Mouse (Mus musculus): ENCODE measurements around the gene Olfr204.
A peak's percentile ranks its signal among the peaks of the same experiment; 100 is the strongest.
"Not testable (repeated sequence)": the region's sequence is repeated elsewhere in the genome, so short reads cannot be mapped to it uniquely, and the experiment has no call there.

Gene Olfr204

DNA sequence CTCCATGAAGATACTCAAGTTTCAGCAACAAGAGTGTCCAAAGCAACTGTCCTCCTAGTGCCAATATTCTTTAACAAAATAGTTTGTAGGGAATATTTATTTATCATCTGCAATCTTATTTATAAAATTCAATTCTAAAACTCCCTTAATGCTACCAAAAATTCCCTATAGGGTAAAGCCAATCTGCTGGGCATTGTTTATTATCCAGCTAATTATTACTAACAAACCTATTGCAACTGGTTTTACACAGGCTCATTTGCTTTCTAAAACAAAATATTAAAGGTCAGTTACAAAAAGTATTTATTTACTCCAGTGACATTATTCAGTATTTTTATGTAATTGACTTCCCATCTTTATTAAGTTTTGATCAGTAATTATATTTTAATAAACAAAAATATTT, at the start of gene Olfr204:
Gene Olfr204, minus strand, starts transcription at position 101 of the 400 bp plus-strand sequence.
- DNase-seq, result no peak

DNA sequence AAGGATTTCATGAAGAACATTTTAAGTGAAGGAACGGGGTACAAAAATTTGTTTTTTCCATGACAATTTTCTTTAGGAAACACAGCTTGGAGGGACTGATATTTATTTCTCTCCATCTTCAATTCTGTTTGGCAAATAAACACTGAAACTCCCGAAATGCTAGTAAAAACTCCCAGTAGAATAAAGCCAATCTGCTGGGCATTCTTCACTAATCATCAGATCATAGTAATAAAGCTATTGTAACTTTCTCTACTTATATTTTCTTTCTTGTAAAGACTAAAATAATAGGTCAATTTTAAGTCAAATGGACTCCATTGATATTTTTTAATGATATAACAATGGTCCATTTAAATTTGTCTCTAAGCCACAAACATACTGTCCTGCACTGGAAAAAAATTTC, 45.8 kb upstream of the Olfr204 start, which contains the start of gene Olfr209:
Gene Olfr209, minus strand, starts transcription at position 101 of the 400 bp plus-strand sequence.
- no peak for DNase-seq

DNA sequence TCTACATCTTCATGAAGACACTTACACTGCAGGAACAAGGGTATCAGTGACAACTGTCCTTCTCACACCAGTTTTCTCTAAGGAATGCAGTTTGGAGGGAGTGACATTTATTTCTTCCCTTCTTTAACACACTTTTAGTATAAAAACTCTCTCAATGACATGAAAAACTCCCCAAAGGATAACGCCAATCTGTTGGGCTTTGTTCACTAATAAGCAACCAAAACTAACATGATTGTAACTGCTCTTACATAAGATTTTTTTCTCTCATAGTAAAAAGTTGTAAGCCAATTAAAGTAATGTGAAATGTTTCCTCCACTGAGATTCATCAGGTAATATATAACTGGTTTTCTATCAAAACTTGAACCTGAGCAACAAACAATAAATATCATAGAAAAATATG, 31.1 kb upstream of the Olfr204 start, which contains the start of gene Olfr206:
Gene Olfr206, minus strand, starts transcription at position 101 of the 400 bp plus-strand sequence.
- DNase-seq, result no peak

DNA sequence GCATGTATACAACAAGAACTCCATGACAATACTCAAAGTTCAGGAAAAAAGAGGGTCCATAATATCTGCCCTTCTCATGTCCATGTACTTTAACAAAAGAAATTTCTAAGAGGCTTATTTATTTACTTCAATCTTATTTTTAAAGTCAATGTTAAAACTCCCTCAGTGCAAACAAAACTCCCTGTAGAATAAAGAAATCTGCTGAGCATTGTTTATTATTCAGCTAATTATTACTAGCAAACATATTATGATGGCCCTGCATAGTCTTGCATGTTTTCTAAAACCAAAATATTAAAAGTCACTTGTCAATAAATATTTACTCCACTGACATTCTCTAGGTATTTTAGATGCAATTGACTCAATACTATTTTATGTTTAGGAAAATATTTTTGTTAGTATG, 13.0 kb upstream of the Olfr204 start, which contains the start of gene Olfr205:
Gene Olfr205, minus strand, starts transcription at position 101 of the 400 bp plus-strand sequence.
- DNase-seq, result no peak

DNA sequence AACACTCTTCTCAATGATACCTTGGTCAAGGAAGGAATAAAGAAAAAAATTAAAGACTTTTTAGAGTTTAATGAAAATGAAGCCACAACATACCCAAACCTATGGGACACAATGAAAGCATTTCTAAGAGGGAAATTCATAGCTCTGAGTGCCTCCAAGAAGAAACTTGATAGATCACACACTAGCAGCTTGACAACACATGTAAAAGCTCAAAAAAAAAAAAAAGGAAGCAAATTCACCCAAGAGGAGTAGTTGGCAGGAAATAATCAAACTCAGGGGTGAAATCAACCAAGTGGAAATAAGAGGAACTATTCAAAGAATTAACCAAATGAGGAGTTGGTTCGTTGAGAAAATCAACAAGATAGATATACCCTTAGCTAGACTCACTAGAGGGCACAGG, 5.2 kb upstream of the Olfr204 start:
- not testable (repeated sequence) for DNase-seq

DNA sequence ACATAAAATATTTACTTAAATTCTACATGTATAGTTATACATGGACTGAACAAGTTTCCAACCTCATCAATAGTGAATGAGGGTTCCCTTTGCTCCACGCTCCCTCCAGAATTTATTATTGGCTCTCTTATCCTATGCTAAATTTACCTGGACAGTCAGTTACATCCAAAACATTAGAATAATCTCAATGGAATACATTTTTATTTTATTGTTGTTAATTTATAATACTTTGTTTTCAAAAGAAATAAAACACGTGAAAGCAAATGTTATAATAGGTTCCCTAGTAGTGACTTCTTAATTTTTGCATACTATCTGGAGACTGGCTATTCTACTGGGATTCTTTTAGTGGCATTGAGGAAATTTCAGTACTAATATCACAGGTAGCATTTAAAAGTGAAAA, 19.5 kb downstream of the Olfr204 start, which contains the start of gene Olfr203:
Gene Olfr203, plus strand, starts transcription at position 301 of the 400 bp plus-strand sequence.
- no peak for DNase-seq

DNA sequence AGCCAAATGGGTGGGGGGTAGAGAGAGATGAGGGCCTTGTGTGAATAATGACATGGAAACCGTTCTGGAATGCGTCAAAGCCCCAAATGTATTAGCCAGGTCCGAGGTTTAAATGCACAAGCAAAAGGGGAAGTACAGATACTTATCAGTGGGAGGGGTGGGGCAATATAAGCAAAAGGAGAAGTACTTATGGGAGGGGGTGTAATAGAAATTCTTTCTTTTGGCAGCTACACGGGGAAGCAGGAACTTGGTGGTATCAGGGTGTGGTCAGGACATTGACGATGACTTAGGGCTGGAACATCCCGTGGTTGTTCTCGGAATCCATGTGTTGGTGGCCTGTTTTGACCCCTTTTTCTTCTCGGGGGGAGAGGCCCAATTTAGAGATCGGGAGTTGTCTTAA, 30.5 kb downstream of the Olfr204 start:
- not testable (repeated sequence) for DNase-seq

DNA sequence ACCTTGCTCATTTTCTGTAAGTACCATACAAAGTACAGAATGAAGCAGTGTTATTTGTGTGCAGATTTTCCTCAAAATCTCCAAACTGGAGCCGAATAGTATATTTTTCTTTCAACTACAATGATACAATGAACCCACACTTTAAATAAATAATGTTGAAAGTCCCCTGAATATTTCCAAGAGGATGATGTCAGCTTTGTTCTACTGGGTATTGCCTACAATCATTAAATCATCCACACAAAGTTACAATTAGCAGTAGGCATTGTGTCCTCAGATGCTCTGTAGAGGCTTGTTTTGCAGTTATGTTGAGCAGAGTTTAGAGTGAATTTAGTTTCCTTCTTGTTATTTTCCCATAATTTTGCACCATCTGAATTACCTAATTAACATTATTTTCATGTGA, 31.4 kb downstream of the Olfr204 start, which contains the start of gene Olfr202:
Gene Olfr202, minus strand, starts transcription at position 101 of the 400 bp plus-strand sequence.
- no peak for DNase-seq

DNA sequence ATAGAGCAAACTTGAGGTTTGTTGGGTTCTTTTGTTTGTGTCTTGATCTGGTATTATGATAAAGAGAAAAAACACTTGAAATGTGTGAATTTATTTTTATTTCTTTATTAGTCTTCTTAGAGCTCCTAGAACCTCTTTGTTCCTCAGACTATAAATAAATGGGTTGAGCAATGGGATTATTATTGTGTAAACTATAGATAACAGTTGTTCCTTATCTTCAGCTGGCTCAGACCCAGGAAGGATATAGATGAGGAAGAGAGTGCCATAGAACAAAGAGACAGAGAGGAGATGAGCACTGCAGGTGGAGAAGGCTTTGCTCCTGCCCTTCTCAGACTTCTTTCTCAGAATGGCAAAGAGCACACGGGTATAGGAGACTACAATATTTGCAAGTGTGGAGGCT, 34.6 kb downstream of the Olfr204 start:
- DNase-seq, result no peak

DNA sequence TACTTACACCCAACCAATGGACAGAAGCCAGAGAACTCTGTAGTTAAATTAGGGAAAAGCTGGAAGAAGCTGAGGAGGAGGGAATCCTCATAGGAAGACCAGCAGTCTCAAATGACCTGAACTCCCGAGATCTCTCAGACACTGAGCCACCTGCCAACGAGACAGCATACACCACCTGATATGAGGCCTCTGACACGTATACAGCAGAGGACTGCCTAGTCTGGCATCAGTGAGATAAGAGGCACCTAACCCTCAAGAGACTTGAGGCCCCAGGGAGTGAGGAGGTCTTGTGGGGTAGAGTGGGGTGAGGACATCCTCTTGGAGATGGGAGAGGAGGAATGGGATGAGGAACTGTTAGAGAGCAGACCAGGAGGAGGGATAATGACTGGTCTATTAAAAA, 37.5 kb downstream of the Olfr204 start:
- peak; percentile 29 for DNase-seq

DNA sequence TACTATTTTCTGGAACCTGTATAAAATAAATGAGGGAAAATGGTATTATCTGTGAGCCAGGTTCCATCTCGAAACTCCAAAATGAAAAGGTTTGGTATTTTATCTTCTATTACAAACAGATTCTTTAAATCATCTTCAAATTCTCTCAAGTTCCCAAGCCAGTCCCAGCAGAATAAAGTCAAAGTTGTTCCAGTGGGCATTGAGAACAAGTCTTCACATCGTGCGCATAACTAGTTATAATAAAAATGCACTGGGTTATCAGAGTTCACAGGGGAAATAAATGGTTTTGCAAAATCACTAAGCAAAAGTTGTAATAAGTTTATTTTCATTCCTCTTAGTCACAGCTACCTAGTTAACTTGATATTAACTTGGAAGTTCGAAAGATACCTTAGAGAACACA, 45.5 kb downstream of the Olfr204 start, which contains the start of gene Olfr201:
Gene Olfr201, minus strand, starts transcription at position 101 of the 400 bp plus-strand sequence.
- DNase-seq, result not testable (repeated sequence)

DNA sequence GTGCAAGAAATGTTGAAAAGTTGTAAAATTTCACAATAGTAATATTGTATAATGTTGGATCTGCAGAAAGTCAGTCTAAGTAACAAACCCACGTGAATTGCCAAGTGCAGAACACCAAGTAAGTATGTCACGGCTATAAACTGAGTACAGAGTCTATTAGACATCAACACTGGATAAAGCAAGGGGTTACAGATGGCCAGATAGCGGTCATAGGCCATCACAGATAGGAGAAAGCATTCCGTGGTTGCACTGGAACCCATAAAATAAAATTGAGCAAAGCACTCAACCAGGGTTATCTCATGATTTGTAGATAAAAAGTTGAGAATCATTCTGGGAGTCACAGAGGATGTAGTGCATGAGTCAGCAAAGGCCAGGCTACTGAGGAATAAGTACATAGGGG, 49.0 kb downstream of the Olfr204 start:
- not testable (repeated sequence) for DNase-seq

All from liver (tissue).